Mouse (Mus musculus): ENCODE results near the gene Dclre1a. TPM values are rescaled to one million over a fixed set of nuclear protein-coding genes. Genes with fewer than 3 reads are reported as not detected.

The Dclre1a gene
- total and polyA plus RNA-seq, 3 experiments, result 8.3 to 14.8 (median 13.1) TPM

DNA sequence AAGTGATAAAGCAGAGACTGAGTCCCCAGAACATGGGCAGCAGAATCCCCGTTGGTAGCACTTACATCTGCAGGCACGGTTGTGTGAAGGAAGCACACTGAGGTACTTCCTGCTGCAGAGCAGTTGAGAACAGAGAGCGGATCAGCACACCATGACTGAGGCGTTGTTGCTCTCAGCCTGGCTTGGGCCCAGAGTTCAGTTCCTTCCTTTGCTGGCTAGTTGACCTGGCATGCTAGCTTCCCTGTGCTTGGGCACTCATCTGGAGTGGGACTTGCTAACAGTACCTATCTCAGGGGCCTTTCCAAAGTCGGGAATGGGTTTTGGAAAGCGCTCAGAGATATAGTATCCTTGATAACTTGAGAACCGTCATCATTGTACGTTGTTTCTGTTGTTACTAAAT lies 38.3 kb upstream of the Dclre1a start:
- no peak overlapping the region for H3K27ac ChIP-seq (ENCODE audit: insufficient read depth, low read depth)
- H3K79me2 ChIP-seq (replicated peaks; ENCODE audit: control insufficient read depth, extremely low read depth, insufficient read depth, poor library complexity, severe bottlenecking), result no peaks in the 10 kb centered on the region
- H3K9ac ChIP-seq (ENCODE audit: insufficient read depth, low read depth), result no peak overlapping the region
- no peaks in the 10 kb centered on the region for H3K27me3 ChIP-seq (replicated peaks)
- no peak for TF ChIP-seq MAZ (IDR thresholded peaks at IDR 0.05; ENCODE audit: low read depth, low read length)
- TF ChIP-seq RCOR1 (conservative IDR thresholded peaks at IDR 0.05; ENCODE audit: low read depth, low read length), result no peak
- no peak for TF ChIP-seq ZMIZ1 (IDR thresholded peaks at IDR 0.05; ENCODE audit: low read depth, low read length)
- TF ChIP-seq IRF4 (IDR thresholded peaks at IDR 0.05; ENCODE audit: low read depth, low read length), result no peak
- no peak for TF ChIP-seq CHD2 (IDR thresholded peaks at IDR 0.05; ENCODE audit: low read length)
- TF ChIP-seq TCF12 (IDR thresholded peaks at IDR 0.05; ENCODE audit: low read depth, low read length), result no peak
- no peak for TF ChIP-seq POLR2A (IDR thresholded peaks at IDR 0.05; ENCODE audit: low read depth, low read length)
- no peak for TF ChIP-seq NRF1 (IDR thresholded peaks at IDR 0.05; ENCODE audit: low read depth, low read length)
- TF ChIP-seq MEF2A (IDR thresholded peaks at IDR 0.05; ENCODE audit: borderline replicate concordance, low read depth, low read length), result no peak
- TF ChIP-seq CHD1 (IDR thresholded peaks at IDR 0.05; ENCODE audit: low read depth, low read length), result no peak
- no peak for TF ChIP-seq E2F4 (IDR thresholded peaks at IDR 0.05; ENCODE audit: insufficient replicate concordance, low read depth, low read length)
- no peak for TF ChIP-seq NELFE (IDR thresholded peaks at IDR 0.05; ENCODE audit: low read depth, low read length)
- no peak for TF ChIP-seq MYC (IDR thresholded peaks at IDR 0.05; ENCODE audit: low read depth, low read length)
- no peak for TF ChIP-seq SIN3A (IDR thresholded peaks at IDR 0.05; ENCODE audit: low read length)
- no peak for TF ChIP-seq ZKSCAN1 (IDR thresholded peaks at IDR 0.05; ENCODE audit: borderline replicate concordance, low read depth, low read length)
- no peak for TF ChIP-seq MXI1 (IDR thresholded peaks at IDR 0.05; ENCODE audit: low read depth, low read length)
- no peak for TF ChIP-seq EP300 (IDR thresholded peaks at IDR 0.05; ENCODE audit: low read length)
- no peak for TF ChIP-seq ELF1 (IDR thresholded peaks at IDR 0.05; ENCODE audit: low read depth, low read length)
- peaks cover 43 to 86% of the 10 kb centered on the region in 2 experiments for H3K36me3 ChIP-seq (replicated peaks in 1 of 2; ENCODE audit: control insufficient read depth in 1 of 2, insufficient read depth in 1 of 2, low read length in 1 of 2)
- no peak overlapping the region for H3K4me2 ChIP-seq (ENCODE audit: insufficient read depth, low read depth, poor library complexity, severe bottlenecking)
- dilution Hi-C loops (cut with MboI; ENCODE audit: extremely low pct_ligation_motif_present, extremely low pct_unique_long_range_greater_than_20kb, low sequenced_read_pairs), result no loop called here
- no peaks in the 10 kb centered on the region for H3K9me3 ChIP-seq (replicated peaks; ENCODE audit: low read length)
- no peak for DNase-seq (ENCODE audit: extremely low read depth)
- peaks cover 6 to 38% of the 10 kb centered on the region in 2 experiments for H3K4me1 ChIP-seq (ENCODE audit: control insufficient read depth in 1 of 2, insufficient read depth in 2 of 2)
- in situ Hi-C loops (cut with MboI; ENCODE audit: low pct_ligation_motif_present, low pct_unique_long_range_greater_than_20kb, low sequenced_read_pairs), result no loop called here
- no peak overlapping the region for H3K4me3 ChIP-seq (replicated peaks in 1 of 3; ENCODE audit: low read depth in 2 of 3, low read length in 2 of 3, poor library complexity in 1 of 3)

GRCm38 (mm10) chr19:56584288-56584687 lies 36.3 kb upstream of the Dclre1a start:
- dilution Hi-C loops (cut with MboI; ENCODE audit: extremely low pct_ligation_motif_present, extremely low pct_unique_long_range_greater_than_20kb, low sequenced_read_pairs) (no loop called here), in situ Hi-C loops (cut with MboI; ENCODE audit: low pct_ligation_motif_present, low pct_unique_long_range_greater_than_20kb, low sequenced_read_pairs) (no loop called here)
- no peak overlapping the region for H3K4me2 ChIP-seq (ENCODE audit: insufficient read depth, low read depth, poor library complexity, severe bottlenecking)
- no peak overlapping the region for H3K27ac ChIP-seq (ENCODE audit: insufficient read depth, low read depth)
- no peaks in the 10 kb centered on the region for H3K79me2 ChIP-seq (replicated peaks; ENCODE audit: control insufficient read depth, extremely low read depth, insufficient read depth, poor library complexity, severe bottlenecking)
- DNase-seq (ENCODE audit: extremely low read depth), result no peak
- H3K9ac ChIP-seq (ENCODE audit: insufficient read depth, low read depth), result no peak overlapping the region
- H3K9me3 ChIP-seq (replicated peaks; ENCODE audit: low read length), result no peaks in the 10 kb centered on the region
- H3K4me3 ChIP-seq (replicated peaks in 1 of 3; ENCODE audit: low read depth in 2 of 3, low read length in 2 of 3, poor library complexity in 1 of 3), result no peak overlapping the region
- H3K36me3 ChIP-seq (replicated peaks in 1 of 2; ENCODE audit: control insufficient read depth in 1 of 2, insufficient read depth in 1 of 2, low read length in 1 of 2), result peaks cover 29 to 76% of the 10 kb centered on the region in 2 experiments
- H3K27me3 ChIP-seq (replicated peaks), result no peaks in the 10 kb centered on the region
- TF ChIP-seq POLR2A (IDR thresholded peaks at IDR 0.05; ENCODE audit: low read depth, low read length) (no peak), ZKSCAN1 (IDR thresholded peaks at IDR 0.05; ENCODE audit: borderline replicate concordance, low read depth, low read length) (no peak), NELFE (IDR thresholded peaks at IDR 0.05; ENCODE audit: low read depth, low read length) (no peak)
- H3K4me1 ChIP-seq (ENCODE audit: control insufficient read depth in 1 of 2, insufficient read depth in 2 of 2), result peaks cover 6 to 24% of the 10 kb centered on the region in 2 experiments

All from CH12.LX (cell line).